Mouse (Mus musculus): ENCODE results near the gene Ugt1a9. TPM values are rescaled to one million over a fixed set of nuclear protein-coding genes. Genes with fewer than 3 reads are reported as not detected.
A peak's percentile ranks its signal among the peaks of the same experiment; 100 is the strongest.
"Not testable (repeated sequence)": the region's sequence is repeated elsewhere in the genome, so short reads cannot be mapped to it uniquely, and the experiment has no call there.

Ugt1a9 gene
- total RNA-seq (2021) = not detected

GRCm38 (mm10) chr1:88070495-88070894 is at the start of gene Ugt1a9:
Ugt1a9 (plus strand) TSS chr1:88070800.
- intact Hi-C loops (cut with DNase I) = no loop called here
- DNase-seq (ENCODE audit: extremely low spot score in 1 of 2, low spot score in 2 of 2) = no peak

- intact Hi-C loops (cut with DNase I); DNase-seq (ENCODE audit: extremely low spot score in 1 of 2, low spot score in 2 of 2): not testable (repeated sequence)
Observed at GRCm38 (mm10) chr1:88025244-88025643, 45.4 kb upstream of the Ugt1a9 start.

- DNase-seq (ENCODE audit: extremely low spot score in 1 of 2, low spot score in 2 of 2); intact Hi-C loops (cut with DNase I): not testable (repeated sequence)
Observed at GRCm38 (mm10) chr1:88043044-88043443, 27.6 kb upstream of the Ugt1a9 start.

- DNase-seq (ENCODE audit: extremely low spot score in 1 of 2, low spot score in 2 of 2); intact Hi-C loops (cut with DNase I): not testable (repeated sequence)
Observed at GRCm38 (mm10) chr1:88044832-88045437, 25.7 kb upstream of the Ugt1a9 start.

- intact Hi-C loops (cut with DNase I); DNase-seq (ENCODE audit: extremely low spot score in 1 of 2, low spot score in 2 of 2): not testable (repeated sequence)
Observed at GRCm38 (mm10) chr1:88047408-88047807, 23.2 kb upstream of the Ugt1a9 start.

- DNase-seq (ENCODE audit: extremely low spot score in 1 of 2, low spot score in 2 of 2) = no peak
- intact Hi-C loops (cut with DNase I) = no loop called here
Observed at GRCm38 (mm10) chr1:88055088-88055487, 15.5 kb upstream of the Ugt1a9 start, which contains the start of gene Ugt1a10. Ugt1a10 (plus strand) TSS chr1:88055388.

GRCm38 (mm10) chr1:88066472-88067102 is 4.0 kb upstream of the Ugt1a9 start:
- intact Hi-C loops (cut with DNase I); DNase-seq (ENCODE audit: extremely low spot score in 1 of 2, low spot score in 2 of 2): not testable (repeated sequence)

- no peak for DNase-seq (ENCODE audit: extremely low spot score in 1 of 2, low spot score in 2 of 2)
- intact Hi-C loops (cut with DNase I) = no loop called here
Observed at GRCm38 (mm10) chr1:88070902-88071301, 302 bp downstream of the Ugt1a9 start.

GRCm38 (mm10) chr1:88074471-88074870 is 3.9 kb downstream of the Ugt1a9 start:
- DNase-seq (ENCODE audit: extremely low spot score in 1 of 2, low spot score in 2 of 2) = no peak
- intact Hi-C loops (cut with DNase I) = no loop called here

- intact Hi-C loops (cut with DNase I) = no loop called here
- DNase-seq (ENCODE audit: extremely low spot score in 1 of 2, low spot score in 2 of 2) = no peak
Observed at GRCm38 (mm10) chr1:88077128-88077527, 6.5 kb downstream of the Ugt1a9 start.

GRCm38 (mm10) chr1:88081670-88082069 is 11.1 kb downstream of the Ugt1a9 start:
- no peak for DNase-seq (ENCODE audit: extremely low spot score in 1 of 2, low spot score in 2 of 2)
- intact Hi-C loops (cut with DNase I) = no loop called here

- intact Hi-C loops (cut with DNase I) = no loop called here
- DNase-seq (ENCODE audit: extremely low spot score in 1 of 2, low spot score in 2 of 2) = no peak
Observed at GRCm38 (mm10) chr1:88086125-88086524, 15.5 kb downstream of the Ugt1a9 start.

GRCm38 (mm10) chr1:88087513-88087912 is 16.9 kb downstream of the Ugt1a9 start, which contains the start of gene Ugt1a8:
Ugt1a8 (plus strand) TSS chr1:88087813.
- intact Hi-C loops (cut with DNase I) = no loop called here

GRCm38 (mm10) chr1:88092341-88092740 is 21.7 kb downstream of the Ugt1a9 start:
- intact Hi-C loops (cut with DNase I) = no loop called here
- no peak for DNase-seq (ENCODE audit: extremely low spot score in 1 of 2, low spot score in 2 of 2)

More at GRCm38 (mm10) chr1:88087513-88087912, 16.9 kb downstream of the Ugt1a9 start, which contains the start of gene Ugt1a8:
- no peak for DNase-seq (ENCODE audit: extremely low spot score in 1 of 2, low spot score in 2 of 2)

GRCm38 (mm10) chr1:88094270-88094676 is 23.7 kb downstream of the Ugt1a9 start:
- DNase-seq (ENCODE audit: extremely low spot score in 1 of 2, low spot score in 2 of 2); intact Hi-C loops (cut with DNase I): not testable (repeated sequence)

- intact Hi-C loops (cut with DNase I) = no loop called here
- peak in 1 of 2 experiments; percentile 1 for DNase-seq (ENCODE audit: extremely low spot score in 1 of 2, low spot score in 2 of 2)
Observed at GRCm38 (mm10) chr1:88094941-88095492, 24.4 kb downstream of the Ugt1a9 start, which contains the start of gene Ugt1a7c. Ugt1a7c (plus strand) TSS chr1:88095062.

- DNase-seq (ENCODE audit: extremely low spot score in 1 of 2, low spot score in 2 of 2); intact Hi-C loops (cut with DNase I): not testable (repeated sequence)
Observed at GRCm38 (mm10) chr1:88098546-88098945, 27.9 kb downstream of the Ugt1a9 start.

- intact Hi-C loops (cut with DNase I); DNase-seq (ENCODE audit: extremely low spot score in 1 of 2, low spot score in 2 of 2): not testable (repeated sequence)
Observed at GRCm38 (mm10) chr1:88099691-88100090, 29.1 kb downstream of the Ugt1a9 start.

GRCm38 (mm10) chr1:88103019-88103418 is 32.4 kb downstream of the Ugt1a9 start, which contains the start of gene Ugt1a6b:
Ugt1a6b (plus strand) TSS chr1:88103252.
- DNase-seq (ENCODE audit: extremely low spot score in 1 of 2, low spot score in 2 of 2); intact Hi-C loops (cut with DNase I): not testable (repeated sequence)
